Mouse (Mus musculus): ENCODE data around the gene Khk. TPM values are rescaled to one million over a fixed set of nuclear protein-coding genes. Genes with fewer than 3 reads are reported as not detected.
"Not testable (repeated sequence)": the region's sequence is repeated elsewhere in the genome, so short reads cannot be mapped to it uniquely, and the experiment has no call there.

The Khk gene
- 9.2 and 9.9 TPM in 2 replicates for polyA plus RNA-seq (2014; fragmentation: Nextera tagmentation; extraction: Ambion mirVana)

- peak within 1 kb of the TSS; percentile 60 for H3K27ac ChIP-seq (replicated peaks; ENCODE audit: low read depth, low read length)
- H3K4me1 ChIP-seq (ENCODE audit: control insufficient read depth, insufficient read depth, low read length), result peaks cover 5% of the 10 kb centered on the region; the same call in 1 of the 2 replicates
- 1% methylated on average over 34 of the region's 40 CpGs for WGBS
- H3K4me3 ChIP-seq (ENCODE audit: low read depth, low read length), result peak within 1 kb of the TSS; percentile 28
- H3K9me3 ChIP-seq (replicated peaks; ENCODE audit: control insufficient read depth, low read length), result no peaks in the 10 kb centered on the region
- H3K36me3 ChIP-seq (replicated peaks; ENCODE audit: control insufficient read depth, insufficient read depth, low read depth, low read length), result peaks cover 8% of the 10 kb centered on the region
- ATAC-seq (replicated peaks; ENCODE audit: insufficient number of reproducible peaks, low FRiP score, low TSS enrichment, low read depth) (peak; percentile 79), DNase-seq (ENCODE audit: low spot score) (peak; percentile 93)
- H3K9ac ChIP-seq (replicated peaks; ENCODE audit: low read length), result peak within 1 kb of the TSS; percentile 32
- H3K27me3 ChIP-seq (ENCODE audit: control insufficient read depth, insufficient read depth, low read length), result no peaks in the 10 kb centered on the region
- H3K4me2 ChIP-seq (ENCODE audit: low read depth, low read length), result peak within 1 kb of the TSS; percentile 68
Observed at GRCm38 (mm10) chr5:30921256-30922033, at the start of gene Khk. TSS of gene Khk (plus strand) at chr5:30921431.

DNA sequence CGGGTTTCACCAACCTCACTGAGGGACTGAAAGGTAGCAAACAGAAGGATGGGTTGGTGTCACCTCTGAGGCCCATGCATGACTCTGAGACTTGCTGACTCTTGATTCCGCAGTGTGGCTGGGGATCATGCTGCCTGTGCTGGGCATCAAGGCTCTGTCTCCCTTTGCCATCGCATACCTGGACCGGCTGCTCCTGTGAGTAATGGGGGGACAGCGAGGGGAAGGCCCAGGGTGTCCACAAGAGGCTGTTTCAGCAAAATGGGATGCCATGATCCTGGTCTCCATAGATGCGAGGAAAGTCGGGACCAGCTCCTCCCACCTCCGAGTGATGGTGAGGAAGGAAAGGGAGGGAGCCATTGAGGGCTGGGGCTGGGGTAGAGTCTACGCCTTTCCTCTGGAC is 48.7 kb upstream of the Khk start:
- H3K27me3 ChIP-seq (ENCODE audit: control insufficient read depth, insufficient read depth, low read length), result no peaks in the 10 kb centered on the region
- no peaks in the 10 kb centered on the region for H3K9me3 ChIP-seq (replicated peaks; ENCODE audit: control insufficient read depth, low read length)
- no peak overlapping the region for H3K9ac ChIP-seq (replicated peaks; ENCODE audit: low read length)
- H3K27ac ChIP-seq (replicated peaks; ENCODE audit: low read depth, low read length), result no peak overlapping the region
- H3K36me3 ChIP-seq (replicated peaks; ENCODE audit: control insufficient read depth, insufficient read depth, low read depth, low read length), result peaks cover 31% of the 10 kb centered on the region
- ATAC-seq (replicated peaks; ENCODE audit: insufficient number of reproducible peaks, low FRiP score, low TSS enrichment, low read depth) (no peak), DNase-seq (ENCODE audit: low spot score) (no peak)
- no peak overlapping the region for H3K4me3 ChIP-seq (ENCODE audit: low read depth, low read length)
- 93% methylated on average over 9 of the region's 9 CpGs for WGBS
- H3K4me1 ChIP-seq (ENCODE audit: control insufficient read depth, insufficient read depth, low read length), result no peaks in the 10 kb centered on the region
- no peak overlapping the region for H3K4me2 ChIP-seq (ENCODE audit: low read depth, low read length)

GRCm38 (mm10) chr5:30874365-30874764 is 46.9 kb upstream of the Khk start:
- H3K9me3 ChIP-seq (replicated peaks; ENCODE audit: control insufficient read depth, low read length), result no peaks in the 10 kb centered on the region
- H3K4me3 ChIP-seq (ENCODE audit: low read depth, low read length), result no peak overlapping the region
- no peaks in the 10 kb centered on the region for H3K27me3 ChIP-seq (ENCODE audit: control insufficient read depth, insufficient read depth, low read length)
- peaks cover 31% of the 10 kb centered on the region for H3K36me3 ChIP-seq (replicated peaks; ENCODE audit: control insufficient read depth, insufficient read depth, low read depth, low read length)
- H3K9ac ChIP-seq (replicated peaks; ENCODE audit: low read length), result no peak overlapping the region
- DNase-seq (ENCODE audit: low spot score), result no peak
- H3K27ac ChIP-seq (replicated peaks; ENCODE audit: low read depth, low read length), result no peak overlapping the region
- no peak overlapping the region for H3K4me2 ChIP-seq (ENCODE audit: low read depth, low read length)
- ATAC-seq (replicated peaks; ENCODE audit: insufficient number of reproducible peaks, low FRiP score, low TSS enrichment, low read depth), result no peak
- 87% methylated on average over 7 of the region's 7 CpGs for WGBS
- H3K4me1 ChIP-seq (ENCODE audit: control insufficient read depth, insufficient read depth, low read length), result no peaks in the 10 kb centered on the region

DNA sequence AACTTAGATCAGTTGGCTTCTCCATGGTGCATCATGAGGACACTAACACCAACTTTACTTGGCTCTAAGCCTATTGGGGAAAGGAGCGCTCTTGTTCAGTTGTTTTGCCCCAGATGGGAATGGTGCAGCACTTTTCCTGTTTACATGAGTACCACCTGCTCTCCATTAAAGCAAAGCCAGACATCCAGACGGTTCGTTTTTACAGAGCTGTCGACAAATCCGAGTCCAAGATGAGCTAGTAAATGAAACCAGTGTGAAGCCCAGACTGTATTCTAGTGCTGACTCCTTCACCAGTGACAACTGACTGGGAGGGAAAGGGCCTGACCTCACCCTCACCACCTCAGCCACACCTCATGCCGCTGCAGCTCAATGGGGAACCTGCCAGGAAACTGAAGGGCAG is 42.6 kb upstream of the Khk start:
- Histone ChIP-seq H3K36me3 (replicated peaks; ENCODE audit: control insufficient read depth, insufficient read depth, low read depth, low read length) (peaks cover 23% of the 10 kb centered on the region), H3K4me3 (ENCODE audit: low read depth, low read length) (no peak overlapping the region), H3K9ac (replicated peaks; ENCODE audit: low read length) (no peak overlapping the region), H3K27me3 (ENCODE audit: control insufficient read depth, insufficient read depth, low read length) (no peaks in the 10 kb centered on the region), H3K27ac (replicated peaks; ENCODE audit: low read depth, low read length) (no peak overlapping the region), H3K4me2 (ENCODE audit: low read depth, low read length) (no peak overlapping the region), H3K9me3 (replicated peaks; ENCODE audit: control insufficient read depth, low read length) (no peaks in the 10 kb centered on the region), H3K4me1 (ENCODE audit: control insufficient read depth, insufficient read depth, low read length) (no peaks in the 10 kb centered on the region)
- WGBS, result 29% methylated on average over 6 of the region's 6 CpGs
- DNase-seq (ENCODE audit: low spot score) (peak; percentile 55), ATAC-seq (replicated peaks; ENCODE audit: insufficient number of reproducible peaks, low FRiP score, low TSS enrichment, low read depth) (no peak)

DNA sequence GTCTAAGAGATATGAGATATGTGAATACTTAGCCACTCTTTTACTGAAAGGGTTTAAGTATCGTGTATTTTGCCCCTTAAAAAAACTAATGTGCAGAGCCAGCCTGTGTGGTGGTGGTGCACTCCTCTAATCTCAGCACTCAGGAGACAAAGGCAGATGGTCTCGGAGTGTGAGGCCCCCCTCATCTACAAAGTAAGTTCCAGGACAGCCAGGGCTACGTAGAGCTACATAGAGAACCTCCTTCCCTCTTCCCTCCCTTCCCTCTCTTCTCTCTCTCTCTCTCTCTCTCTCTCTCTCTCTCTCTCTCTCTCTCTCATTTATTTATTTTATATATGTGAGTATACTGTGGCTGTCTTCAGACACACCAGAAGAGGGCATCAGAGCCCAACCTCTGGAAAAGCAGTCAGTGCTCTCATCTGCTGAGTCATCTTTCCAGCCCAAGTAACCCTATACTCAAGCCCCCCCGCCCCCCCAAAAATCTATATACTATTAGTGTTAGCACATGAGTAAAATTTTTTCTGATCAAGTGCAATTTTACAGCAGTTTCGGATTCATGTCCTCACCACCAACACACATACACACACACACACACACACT is 41.8 kb upstream of the Khk start:
- no peak overlapping the region for H3K27ac ChIP-seq (replicated peaks; ENCODE audit: low read depth, low read length)
- 76% methylated on average over 5 of the region's 5 CpGs for WGBS

DNA sequence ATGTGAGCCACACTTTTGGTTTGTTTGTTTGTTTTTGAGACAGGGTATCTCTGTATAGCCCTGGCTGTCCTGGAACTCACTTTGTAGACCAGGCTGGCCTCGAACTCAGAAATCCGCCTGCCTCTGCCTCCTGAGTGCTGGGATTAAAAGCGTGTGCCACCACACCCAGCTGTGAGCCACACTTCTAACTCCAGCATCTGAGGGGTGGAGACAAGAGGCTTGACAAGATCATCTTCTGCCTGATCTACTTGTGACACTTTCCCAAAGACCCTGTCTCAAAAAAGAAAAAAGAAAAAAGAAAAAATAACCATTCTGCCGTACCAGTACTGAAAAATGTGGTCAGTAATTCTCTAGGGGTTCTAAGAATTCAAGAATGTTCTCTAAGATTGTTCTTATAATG is 39.4 kb upstream of the Khk start:
- not testable (repeated sequence) for ATAC-seq (replicated peaks; ENCODE audit: insufficient number of reproducible peaks, low FRiP score, low TSS enrichment, low read depth); H3K27me3 ChIP-seq (ENCODE audit: control insufficient read depth, insufficient read depth, low read length); H3K27ac ChIP-seq (replicated peaks; ENCODE audit: low read depth, low read length); H3K4me3 ChIP-seq (ENCODE audit: low read depth, low read length); H3K36me3 ChIP-seq (replicated peaks; ENCODE audit: control insufficient read depth, insufficient read depth, low read depth, low read length); H3K4me2 ChIP-seq (ENCODE audit: low read depth, low read length); DNase-seq (ENCODE audit: low spot score); H3K4me1 ChIP-seq (ENCODE audit: control insufficient read depth, insufficient read depth, low read length); H3K9ac ChIP-seq (replicated peaks; ENCODE audit: low read length); H3K9me3 ChIP-seq (replicated peaks; ENCODE audit: control insufficient read depth, low read length)
- 84% methylated on average over 4 of the region's 4 CpGs for WGBS

More for the DNA sequence above, 41.8 kb upstream of the Khk start:
- H3K4me1 ChIP-seq (ENCODE audit: control insufficient read depth, insufficient read depth, low read length), result no peaks in the 10 kb centered on the region
- ATAC-seq (replicated peaks; ENCODE audit: insufficient number of reproducible peaks, low FRiP score, low TSS enrichment, low read depth) (peak; percentile 61; the same call in 1 of the 2 replicates), DNase-seq (ENCODE audit: low spot score) (no peak)
- no peaks in the 10 kb centered on the region for H3K27me3 ChIP-seq (ENCODE audit: control insufficient read depth, insufficient read depth, low read length)
- no peak overlapping the region for H3K4me2 ChIP-seq (ENCODE audit: low read depth, low read length)
- no peak overlapping the region for H3K9ac ChIP-seq (replicated peaks; ENCODE audit: low read length)
- H3K4me3 ChIP-seq (ENCODE audit: low read depth, low read length), result no peak overlapping the region
- no peaks in the 10 kb centered on the region for H3K9me3 ChIP-seq (replicated peaks; ENCODE audit: control insufficient read depth, low read length)
- peaks cover 18% of the 10 kb centered on the region for H3K36me3 ChIP-seq (replicated peaks; ENCODE audit: control insufficient read depth, insufficient read depth, low read depth, low read length)

GRCm38 (mm10) chr5:30886209-30886608 is 35.0 kb upstream of the Khk start:
- H3K4me3 ChIP-seq (ENCODE audit: low read depth, low read length), result no peak overlapping the region
- no peak overlapping the region for H3K4me2 ChIP-seq (ENCODE audit: low read depth, low read length)
- DNase-seq (ENCODE audit: low spot score), result no peak
- ATAC-seq (replicated peaks; ENCODE audit: insufficient number of reproducible peaks, low FRiP score, low TSS enrichment, low read depth), result no peak
- H3K36me3 ChIP-seq (replicated peaks; ENCODE audit: control insufficient read depth, insufficient read depth, low read depth, low read length), result no peaks in the 10 kb centered on the region; the same call in 1 of the 2 replicates
- no peak overlapping the region for H3K9ac ChIP-seq (replicated peaks; ENCODE audit: low read length)
- no peaks in the 10 kb centered on the region for H3K27me3 ChIP-seq (ENCODE audit: control insufficient read depth, insufficient read depth, low read length)
- peaks cover 2% of the 10 kb centered on the region; the same call in 1 of the 2 replicates for H3K4me1 ChIP-seq (ENCODE audit: control insufficient read depth, insufficient read depth, low read length)
- no peaks in the 10 kb centered on the region for H3K9me3 ChIP-seq (replicated peaks; ENCODE audit: control insufficient read depth, low read length)
- WGBS, result 61% methylated on average over 4 of the region's 4 CpGs
- H3K27ac ChIP-seq (replicated peaks; ENCODE audit: low read depth, low read length), result no peak overlapping the region

DNA sequence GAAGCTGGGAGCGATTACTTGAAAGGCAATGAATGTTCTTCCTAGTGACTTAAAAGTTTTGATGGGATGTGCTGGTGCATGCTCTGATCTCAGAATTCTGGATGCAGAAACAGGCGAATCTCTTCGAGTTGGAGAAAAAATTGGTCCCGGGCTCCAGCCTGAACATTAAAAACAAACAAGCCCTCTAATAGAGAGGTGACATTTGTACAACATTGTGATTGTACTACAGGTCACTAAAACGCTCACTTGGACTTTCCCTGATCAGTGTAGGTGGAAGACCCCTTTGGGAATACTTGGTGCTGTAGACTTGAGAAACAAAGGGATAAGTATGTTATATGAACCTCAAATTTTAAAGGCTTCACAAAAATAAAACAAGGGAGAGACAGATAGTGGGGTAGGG is 34.5 kb upstream of the Khk start:
- no peaks in the 10 kb centered on the region for H3K9me3 ChIP-seq (replicated peaks; ENCODE audit: control insufficient read depth, low read length)
- WGBS, result 34% methylated on average over 5 of the region's 5 CpGs
- DNase-seq (ENCODE audit: low spot score) (no peak), ATAC-seq (replicated peaks; ENCODE audit: insufficient number of reproducible peaks, low FRiP score, low TSS enrichment, low read depth) (no peak)
- no peaks in the 10 kb centered on the region for H3K27me3 ChIP-seq (ENCODE audit: control insufficient read depth, insufficient read depth, low read length)
- no peaks in the 10 kb centered on the region; the same call in 1 of the 2 replicates for H3K36me3 ChIP-seq (replicated peaks; ENCODE audit: control insufficient read depth, insufficient read depth, low read depth, low read length)
- H3K9ac ChIP-seq (replicated peaks; ENCODE audit: low read length), result peak overlapping the region; percentile 18; the same call in 1 of the 2 replicates
- peak overlapping the region; percentile 85 for H3K27ac ChIP-seq (replicated peaks; ENCODE audit: low read depth, low read length)
- peak overlapping the region; percentile 85 for H3K4me2 ChIP-seq (ENCODE audit: low read depth, low read length)
- H3K4me1 ChIP-seq (ENCODE audit: control insufficient read depth, insufficient read depth, low read length), result peaks cover 2% of the 10 kb centered on the region; the same call in 1 of the 2 replicates
- H3K4me3 ChIP-seq (ENCODE audit: low read depth, low read length), result peak overlapping the region; percentile 70

All from embryonic facial prominence, embryonic 11.5 days (tissue).